Mouse (Mus musculus) forebrain, embryonic 15.5 days (tissue): ENCODE data around the gene Calhm1. TPM values are rescaled to one million over a fixed set of nuclear protein-coding genes. Genes with fewer than 3 reads are reported as not detected.

Experiments
- ATAC-seq: fragments of 200-750 bp; cut with Nextera tagmentation; replicated peaks from 2 replicates; pipeline ENCODE4 v1.8.0; 2017; ENCODE audit warnings: mild to moderate bottlenecking, moderate TSS enrichment, moderate library complexity
- H3K27ac ChIP-seq: fragments of 300-500 bp; sonication (generic); replicated peaks from 2 replicates; pipeline ENCODE4 v1.5.1; 2015; ENCODE audit warnings: mild to moderate bottlenecking, inconsistent platforms
- H3K27me3 ChIP-seq: fragments of 300-500 bp; sonication (generic); 2 replicates; pipeline ENCODE4 v1.6.1; 2015; ENCODE audit warnings: inconsistent platforms
- H3K36me3 ChIP-seq: fragments of 300-500 bp; sonication (generic); 2 replicates; pipeline ENCODE4 v1.6.1; 2015; ENCODE audit warnings: mild to moderate bottlenecking, inconsistent platforms
- H3K4me1 ChIP-seq: fragments of 300-500 bp; sonication (generic); 2 replicates; pipeline ENCODE4 v1.6.1; 2015; ENCODE audit warnings: inconsistent platforms
- H3K4me2 ChIP-seq: fragments of 300-500 bp; sonication (generic); replicated peaks from 2 replicates; pipeline ENCODE4 v1.6.1; 2015; ENCODE audit warnings: mild to moderate bottlenecking, inconsistent platforms
- H3K4me3 ChIP-seq: fragments of 300-500 bp; sonication (generic); 2 replicates; pipeline ENCODE4 v1.5.1; 2015; ENCODE audit warnings: mild to moderate bottlenecking, inconsistent platforms
- H3K9ac ChIP-seq: fragments of 300-500 bp; sonication (generic); replicated peaks from 2 replicates; pipeline ENCODE4 v1.6.1; 2015; ENCODE audit warnings: mild to moderate bottlenecking, inconsistent platforms
- H3K9me3 ChIP-seq: fragments of 300-500 bp; sonication (generic); 2 replicates; pipeline ENCODE4 v1.6.1; 2016; ENCODE audit warnings: inconsistent platforms
- WGBS: fragments of 180-500 bp; shearing (Covaris S2); methylation state at CpG from one replicate; pipeline ENCODE4 v1.1.7; 2015; ENCODE audit warnings: mixed read lengths; 5-methylcytosine and 5-hydroxymethylcytosine counted together
- polyA plus RNA-seq: library from polyadenylated mRNA; unstranded; fragments of >200 nt; fragmentation: Nextera tagmentation; extraction: Ambion mirVana; gene quantifications from 2 replicates; pipeline ENCODE4 v1.2.1, GENCODE M21; 2015

Gene Calhm1
- polyA plus RNA-seq, 1 experiment from 2014 or later, result not detected

DNA sequence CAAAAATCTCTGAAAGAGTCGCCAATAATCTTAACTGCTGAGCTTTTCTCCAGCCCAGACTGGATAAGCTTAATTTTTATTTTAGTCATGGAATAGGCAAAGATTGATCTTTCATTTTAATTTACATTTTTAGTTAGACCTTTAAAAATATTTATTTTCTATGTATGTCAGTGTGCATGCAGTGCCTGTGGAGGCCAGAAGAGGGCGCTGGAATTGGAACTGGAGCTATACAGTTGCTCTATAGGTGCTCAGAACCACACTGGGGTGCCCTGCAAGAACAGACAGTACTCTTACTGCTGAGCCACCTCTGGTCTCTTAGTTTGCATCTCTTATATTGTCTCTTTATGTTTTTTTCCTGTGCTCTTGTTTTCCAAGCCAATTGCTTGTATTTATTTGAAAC lies 21.3 kb downstream of the Calhm1 start:
- WGBS, result 24% methylated on average over 2 of the region's 2 CpGs
- H3K4me2 ChIP-seq, result no peak overlapping the region
- H3K9ac ChIP-seq, result no peak overlapping the region
- H3K4me3 ChIP-seq, result no peak overlapping the region
- ATAC-seq, result no peak
- H3K36me3 ChIP-seq, result peaks cover 55% of the 10 kb centered on the region
- no peaks in the 10 kb centered on the region for H3K9me3 ChIP-seq
- no peak overlapping the region for H3K27ac ChIP-seq
- H3K27me3 ChIP-seq, result no peaks in the 10 kb centered on the region
- no peaks in the 10 kb centered on the region for H3K4me1 ChIP-seq

DNA sequence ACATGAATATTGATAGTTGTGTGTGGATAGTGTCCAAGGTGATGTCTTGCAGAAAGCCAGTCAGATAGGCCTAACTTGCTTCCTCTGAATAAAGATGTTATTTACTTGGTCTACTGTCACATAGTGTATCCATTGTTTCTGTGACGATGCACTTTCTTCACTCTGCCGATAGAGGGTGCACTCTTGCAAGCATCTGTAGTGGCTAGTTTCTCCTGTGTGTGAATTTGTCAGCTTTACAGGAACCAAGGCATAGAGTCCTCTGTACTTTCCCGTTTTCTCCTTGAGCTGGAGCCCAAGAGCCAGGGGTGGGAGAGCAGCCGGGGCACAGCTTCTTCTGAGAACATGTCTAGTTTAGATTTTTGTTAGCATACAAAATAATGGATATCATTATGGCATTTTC lies 23.0 kb downstream of the Calhm1 start:
- Histone ChIP-seq H3K4me3 (no peak overlapping the region), H3K4me1 (no peaks in the 10 kb centered on the region), H3K9ac (no peak overlapping the region), H3K4me2 (no peak overlapping the region), H3K27me3 (no peaks in the 10 kb centered on the region), H3K9me3 (no peaks in the 10 kb centered on the region), H3K27ac (no peak overlapping the region), H3K36me3 (peaks cover 55% of the 10 kb centered on the region)
- 49% methylated on average over 4 of the region's 4 CpGs for WGBS
- ATAC-seq, result no peak

DNA sequence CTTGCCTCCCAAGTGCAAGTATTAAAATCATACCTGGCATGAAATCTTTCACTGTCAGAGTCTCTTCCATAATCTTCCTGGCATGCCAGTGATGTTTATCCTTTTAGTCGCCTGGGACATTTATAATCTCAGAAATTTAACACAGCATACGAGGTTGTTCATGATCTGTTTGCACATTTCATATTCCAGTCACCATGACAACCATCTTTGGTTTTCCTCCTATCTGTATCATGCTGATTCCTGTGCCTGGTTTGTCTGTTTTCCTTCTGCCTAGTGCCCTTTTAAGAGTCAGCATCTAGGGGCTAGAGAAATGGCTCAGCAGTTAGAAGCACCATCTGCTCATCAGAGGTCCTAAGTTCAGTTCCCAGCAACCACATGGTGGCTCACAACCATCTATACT lies 25.4 kb downstream of the Calhm1 start:
- ATAC-seq, result no peak
- H3K36me3 ChIP-seq, result peaks cover 62% of the 10 kb centered on the region
- no peak overlapping the region for H3K9ac ChIP-seq
- H3K4me1 ChIP-seq, result no peaks in the 10 kb centered on the region
- no peaks in the 10 kb centered on the region for H3K27me3 ChIP-seq
- 75% methylated on average over 2 of the region's 2 CpGs for whole genome bisulfite sequencing
- H3K9me3 ChIP-seq, result no peaks in the 10 kb centered on the region
- no peak overlapping the region for H3K4me3 ChIP-seq
- no peak overlapping the region for H3K4me2 ChIP-seq
- H3K27ac ChIP-seq, result no peak overlapping the region

DNA sequence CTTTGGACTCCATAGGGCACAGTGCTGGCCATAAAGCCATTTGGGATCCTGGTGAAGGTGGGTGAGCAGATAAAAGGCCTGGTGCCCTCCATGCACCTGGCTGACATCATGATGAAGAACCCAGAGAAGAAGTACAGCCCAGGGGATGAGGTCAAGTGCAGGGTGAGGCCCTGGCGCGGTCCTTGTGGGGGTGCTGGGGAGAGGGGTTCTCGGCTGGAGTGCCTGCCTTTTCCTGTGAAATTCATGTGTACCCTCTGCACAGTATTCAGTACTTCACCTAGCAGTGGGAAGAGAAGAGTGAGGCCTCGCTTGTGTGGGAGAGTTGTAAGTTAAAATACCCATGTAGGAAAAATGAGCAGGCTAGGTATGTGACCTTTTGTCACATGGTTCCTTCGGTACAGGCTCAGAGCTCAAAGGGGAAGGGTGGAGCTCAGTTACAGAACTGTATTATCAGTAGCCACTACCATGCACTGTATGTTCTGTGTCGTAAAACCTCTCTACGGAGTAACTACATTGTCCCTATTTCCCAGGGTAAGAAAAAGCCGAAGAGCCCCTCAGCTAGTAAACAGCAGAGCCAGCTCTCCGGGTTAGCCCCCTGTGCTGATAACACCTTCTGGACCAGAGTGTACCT lies 39.3 kb downstream of the Calhm1 start:
- Histone ChIP-seq H3K27ac (no peak overlapping the region), H3K36me3 (peaks cover 95% of the 10 kb centered on the region), H3K4me1 (no peaks in the 10 kb centered on the region), H3K27me3 (no peaks in the 10 kb centered on the region), H3K4me3 (no peak overlapping the region), H3K4me2 (no peak overlapping the region), H3K9me3 (no peaks in the 10 kb centered on the region), H3K9ac (no peak overlapping the region)
- no peak for ATAC-seq
- WGBS, result 94% methylated on average over 9 of the region's 9 CpGs

DNA sequence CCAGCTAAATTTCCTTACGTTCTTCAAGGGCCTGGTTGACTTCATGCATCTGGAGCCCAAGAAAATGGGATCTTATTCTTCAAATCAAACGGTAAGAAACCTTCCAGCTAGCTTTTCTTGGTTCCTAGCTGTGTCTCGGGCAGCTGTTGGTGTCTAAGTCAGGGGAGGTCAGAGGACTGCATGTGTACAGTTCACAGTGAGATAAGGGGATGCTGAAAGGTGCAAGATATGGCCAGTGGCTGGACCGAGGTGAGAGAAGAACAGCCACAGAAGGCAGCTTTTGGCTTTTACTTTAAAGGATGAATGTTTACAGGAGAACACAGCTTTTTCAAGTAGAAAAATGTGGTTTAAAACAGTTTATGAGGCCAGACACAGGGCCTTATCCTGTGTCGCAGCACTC lies 43.0 kb downstream of the Calhm1 start:
- H3K27me3 ChIP-seq, result no peaks in the 10 kb centered on the region
- ATAC-seq, result no peak
- no peak overlapping the region for H3K27ac ChIP-seq
- no peak overlapping the region for H3K9ac ChIP-seq
- no peak overlapping the region for H3K4me2 ChIP-seq
- WGBS, result 95% methylated on average over 5 of the region's 5 CpGs
- H3K4me3 ChIP-seq, result no peak overlapping the region
- no peaks in the 10 kb centered on the region for H3K9me3 ChIP-seq
- H3K4me1 ChIP-seq, result no peaks in the 10 kb centered on the region
- peaks cover 93% of the 10 kb centered on the region for H3K36me3 ChIP-seq

Other genes starting within 250 kb of the Calhm1 start
- gene Ina, start 129.6 kb downstream of the Calhm1 start, polyA plus RNA-seq, result 333 TPM in 2 replicates
- 73.2 and 78.2 TPM in 2 replicates for gene Nt5c2, start 129.1 kb downstream of the Calhm1 start, polyA plus RNA-seq
- 27.4 and 29.8 TPM in 2 replicates for gene Pcgf6, start 93.3 kb downstream of the Calhm1 start, polyA plus RNA-seq
- gene Taf5, start 76.5 kb downstream of the Calhm1 start, polyA plus RNA-seq, result 6.9 and 7.8 TPM in 2 replicates
- gene Usmg5, start 53.6 kb downstream of the Calhm1 start, polyA plus RNA-seq, result 1,420 and 1,492 TPM in 2 replicates
- 7.3 and 8.6 TPM in 2 replicates for gene Pdcd11, start 53.5 kb downstream of the Calhm1 start, polyA plus RNA-seq
- gene Calhm2, start 6.0 kb downstream of the Calhm1 start, polyA plus RNA-seq, result 1.0 and 1.2 TPM in 2 replicates
- not detected in 2 replicates for gene Calhm3, start 13.5 kb upstream of the Calhm1 start, polyA plus RNA-seq
- 7.2 and 7.9 TPM in 2 replicates for gene Neurl1a, start 34.6 kb upstream of the Calhm1 start, polyA plus RNA-seq